Mouse (Mus musculus) E14TG2a.4 (cell line): ENCODE measurements around the gene Col13a1.

Experiments
- CTCF ChIP-seq: conservative IDR thresholded peaks from 2 replicates; pipeline ENCODE4 v1.5.1; 2014; ENCODE audit warnings: low read length
- POU5F1 ChIP-seq: IDR thresholded peaks from 2 replicates; pipeline ENCODE4 v1.6.1; 2014; ENCODE audit warnings: low read length, borderline replicate concordance

DNA sequence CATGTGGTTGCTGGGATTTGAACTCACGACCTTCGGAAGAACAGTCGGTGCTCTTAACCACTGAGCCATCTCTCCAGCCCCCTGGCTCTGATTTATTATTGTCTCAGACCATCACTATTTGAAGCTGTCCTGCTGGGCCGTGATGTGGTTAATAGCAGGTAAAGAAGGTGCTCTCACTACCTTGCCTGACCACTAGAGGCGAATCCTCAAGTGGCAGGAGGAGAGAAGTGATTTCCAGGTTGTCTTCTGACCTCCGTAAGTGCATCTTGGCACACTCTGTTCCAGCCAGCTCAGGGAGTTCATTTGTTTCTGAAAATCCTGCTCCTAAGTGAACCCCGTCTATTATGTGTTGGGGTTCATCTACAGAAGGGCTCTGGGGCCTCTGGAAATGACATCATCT is 134.4 kb downstream of the Col13a1 start:
- TF ChIP-seq CTCF (peak; percentile 48), POU5F1 (no peak)
